Mouse (Mus musculus): ENCODE data around the gene Hsd17b2.
"Not testable (repeated sequence)": the region's sequence is repeated elsewhere in the genome, so short reads cannot be mapped to it uniquely, and the experiment has no call there.

Hsd17b2 gene

DNA sequence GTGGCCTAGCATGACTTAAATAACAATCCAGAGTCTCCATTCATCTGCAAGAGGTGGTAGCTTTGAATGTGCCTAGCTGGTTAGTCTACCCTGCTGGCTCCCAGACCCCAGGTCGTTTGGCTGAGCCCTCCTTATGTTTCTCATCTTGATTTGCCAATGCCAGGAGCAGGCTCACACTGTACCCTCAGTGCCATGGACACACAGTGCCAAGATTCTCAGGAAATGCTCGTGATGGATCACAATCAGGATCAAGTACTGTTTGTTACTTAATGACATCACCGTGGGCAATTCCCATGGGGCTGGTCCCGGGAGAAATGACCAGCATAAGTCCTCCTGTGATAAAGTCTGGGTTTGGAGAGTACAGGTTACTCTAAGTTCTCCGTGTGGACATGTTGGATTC is 14.2 kb downstream of the Hsd17b2 start:
- DNase-seq = no peak

DNA sequence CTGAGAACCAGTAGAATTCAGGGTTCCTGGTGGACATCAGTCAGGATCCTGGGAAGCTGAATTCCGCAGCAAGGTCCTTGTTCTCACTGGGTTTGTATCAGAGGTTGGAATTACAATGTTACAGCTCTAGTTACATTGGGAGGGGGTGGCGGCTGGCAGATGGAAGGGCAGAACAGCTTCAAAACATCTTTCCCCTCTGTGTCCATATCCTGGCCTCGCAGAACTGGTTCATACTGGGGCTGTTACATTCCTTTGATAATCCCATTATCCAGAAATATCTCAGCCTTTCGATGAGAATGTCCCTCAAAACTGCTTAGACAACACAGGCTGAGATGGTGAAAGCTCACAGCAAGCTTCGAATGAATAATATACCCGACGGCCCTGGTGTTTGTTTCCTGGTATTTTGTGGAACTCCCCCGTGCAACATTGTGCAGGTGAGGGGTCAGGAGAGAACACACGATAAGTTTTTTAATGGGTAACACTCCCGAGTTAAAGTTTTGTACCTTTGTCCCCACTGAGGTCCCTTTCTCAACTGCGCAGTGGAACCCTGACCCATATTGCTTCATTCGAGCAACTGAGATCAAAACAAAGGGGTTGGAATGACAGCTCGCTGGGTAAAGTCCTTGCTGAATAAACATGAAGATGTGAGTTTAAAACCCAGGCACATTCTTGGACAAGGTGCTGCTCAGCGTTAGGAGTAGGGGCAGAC is 16.6 kb downstream of the Hsd17b2 start:
- DNase-seq = no peak

DNA sequence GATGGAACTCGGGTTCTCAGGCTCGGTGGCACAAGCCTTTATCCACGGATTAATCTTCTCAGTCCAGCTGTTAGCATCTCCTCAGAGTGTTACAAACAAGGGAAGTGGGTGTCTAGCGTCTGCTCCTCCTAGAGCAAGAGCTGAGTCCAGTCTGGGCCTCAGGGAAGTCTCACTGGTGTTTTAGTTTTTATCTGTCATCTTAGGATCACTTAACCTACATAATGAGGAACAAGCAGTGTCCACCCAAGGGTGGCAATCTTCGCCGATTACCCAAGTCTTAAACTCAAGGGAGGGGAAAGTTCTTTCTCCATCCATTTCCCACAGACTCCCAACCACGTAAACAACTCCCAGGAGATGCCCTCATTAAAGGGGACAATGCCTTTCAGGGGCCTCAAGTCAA is 24.8 kb downstream of the Hsd17b2 start:
- no peak for DNase-seq

DNA sequence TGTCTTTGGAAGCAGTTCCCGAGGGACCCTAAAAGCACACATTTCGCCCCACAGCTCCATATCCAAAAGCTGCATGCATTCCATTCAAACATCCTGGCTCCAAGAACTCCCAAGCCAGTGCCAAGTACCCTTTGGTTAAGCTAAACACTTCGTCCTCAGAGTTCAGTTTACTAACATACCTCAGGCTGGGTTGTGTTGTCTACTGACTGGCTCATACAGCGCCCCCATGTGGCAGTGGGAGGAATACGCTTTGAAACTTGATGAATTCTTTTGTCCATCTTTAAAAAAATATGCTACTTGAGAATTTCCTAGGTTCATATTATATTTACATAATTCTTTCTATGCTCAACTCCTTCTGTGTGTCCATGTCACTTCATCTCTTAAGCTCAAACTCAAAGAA is 25.9 kb downstream of the Hsd17b2 start:
- DNase-seq = no peak

DNA sequence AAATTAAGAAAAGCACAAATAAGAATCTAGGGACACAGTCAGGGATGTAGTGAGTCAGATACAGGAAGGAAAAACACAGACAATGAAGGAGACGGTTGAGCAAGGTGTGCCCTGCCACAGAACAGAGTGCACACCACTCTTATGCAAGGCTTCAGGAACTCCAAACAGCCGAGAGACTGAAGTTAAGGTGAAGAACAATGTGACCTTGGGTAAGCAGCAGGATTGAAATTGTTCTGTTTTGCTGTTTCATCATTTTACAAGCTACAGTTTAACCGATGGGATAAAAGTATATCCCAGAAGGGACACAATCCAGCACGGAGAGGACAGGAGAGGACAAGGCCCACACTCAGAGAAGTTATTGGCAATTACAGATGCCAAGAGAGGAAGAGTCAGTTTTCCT is 26.5 kb downstream of the Hsd17b2 start:
- no peak for DNase-seq

DNA sequence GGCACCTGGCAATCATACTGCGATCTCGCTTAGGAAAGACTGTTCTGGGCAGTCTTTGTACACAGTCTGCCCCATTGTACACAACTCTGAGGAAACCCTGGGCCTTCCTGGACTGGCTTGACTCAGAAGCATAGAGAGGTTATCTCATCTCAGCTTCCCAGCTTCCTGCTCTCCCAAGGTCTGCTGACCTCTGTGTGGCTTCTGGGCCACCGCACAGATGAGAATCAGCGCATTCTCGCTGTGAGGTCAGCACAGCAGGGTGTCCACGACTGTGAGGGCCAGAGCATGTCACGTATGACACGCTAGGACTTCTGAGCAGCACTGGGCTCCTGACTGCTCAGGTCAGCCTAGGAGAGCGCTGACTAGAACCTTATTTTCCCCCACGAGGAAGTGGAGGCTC is 29.3 kb downstream of the Hsd17b2 start:
- DNase-seq = no peak

DNA sequence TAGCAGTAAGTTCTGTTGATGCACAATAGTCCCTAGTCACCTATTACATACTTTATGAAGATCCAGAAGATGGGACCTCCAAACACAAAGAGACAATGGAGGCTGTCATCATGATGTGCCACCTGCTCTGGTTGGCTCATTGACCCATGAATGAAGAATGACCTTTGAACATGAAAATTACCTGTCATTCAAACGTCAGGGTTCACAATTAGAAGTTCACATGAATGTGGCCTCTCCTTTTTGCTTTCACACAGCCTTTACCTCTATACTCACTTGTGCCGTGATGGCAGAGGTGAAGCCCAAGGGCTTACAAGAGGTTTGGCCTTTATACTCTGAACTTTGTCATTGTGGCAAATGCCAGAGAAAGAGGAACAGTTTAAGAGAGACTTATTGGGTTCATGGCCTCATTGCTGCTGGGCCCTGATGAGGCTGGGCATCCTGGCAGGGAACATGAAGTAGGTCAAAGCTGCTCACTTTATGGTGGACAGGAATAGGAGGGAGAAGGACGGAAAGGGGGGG is 35.0 kb downstream of the Hsd17b2 start:
- no peak for DNase-seq

DNA sequence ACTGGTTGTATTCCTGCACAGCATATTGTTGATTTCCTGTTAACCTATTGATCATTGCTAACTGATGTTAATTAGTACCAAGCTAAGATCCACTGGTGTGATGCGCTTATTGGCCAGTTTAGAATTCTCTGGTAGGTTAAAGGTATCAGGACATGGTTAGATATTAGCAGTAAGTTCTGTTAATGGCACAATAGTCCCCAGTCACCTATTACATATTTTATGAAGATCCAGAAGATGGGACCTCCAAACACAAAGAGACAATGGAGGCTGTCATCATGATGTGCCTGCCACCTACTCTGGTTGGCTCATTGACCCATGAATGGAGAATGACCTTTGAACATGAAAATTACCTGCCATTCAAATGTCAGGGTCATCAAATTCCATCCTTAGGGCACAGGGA is 36.5 kb downstream of the Hsd17b2 start:
- not testable (repeated sequence) for DNase-seq

DNA sequence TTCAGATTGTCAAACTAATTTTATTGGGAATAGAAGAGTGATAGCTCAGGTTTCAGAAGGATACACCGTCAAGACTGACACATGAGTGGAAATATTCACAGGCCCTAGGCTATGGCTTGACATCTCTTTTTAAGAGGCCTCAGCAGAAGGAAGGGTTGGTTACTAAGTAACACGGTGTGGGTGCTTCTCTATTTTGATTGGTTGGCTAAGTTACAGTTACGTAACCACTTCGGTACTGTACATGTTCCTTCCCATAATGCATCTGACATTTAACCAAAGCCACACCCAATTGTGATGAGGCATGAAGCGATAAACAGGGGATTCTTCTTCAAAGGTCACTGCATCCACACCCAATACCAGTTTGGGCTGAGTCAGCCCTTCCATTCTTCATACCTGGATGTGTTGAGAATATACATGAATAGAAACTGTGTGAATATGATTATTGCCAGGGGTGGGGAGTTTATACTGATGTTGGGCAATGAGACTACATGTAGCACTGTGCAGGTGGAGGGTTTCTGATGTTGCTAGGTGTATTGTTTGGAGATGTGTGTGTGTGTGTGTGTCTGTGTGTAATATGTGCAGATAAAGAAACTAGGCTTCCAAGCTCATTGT is 38.8 kb downstream of the Hsd17b2 start:
- no peak for DNase-seq

DNA sequence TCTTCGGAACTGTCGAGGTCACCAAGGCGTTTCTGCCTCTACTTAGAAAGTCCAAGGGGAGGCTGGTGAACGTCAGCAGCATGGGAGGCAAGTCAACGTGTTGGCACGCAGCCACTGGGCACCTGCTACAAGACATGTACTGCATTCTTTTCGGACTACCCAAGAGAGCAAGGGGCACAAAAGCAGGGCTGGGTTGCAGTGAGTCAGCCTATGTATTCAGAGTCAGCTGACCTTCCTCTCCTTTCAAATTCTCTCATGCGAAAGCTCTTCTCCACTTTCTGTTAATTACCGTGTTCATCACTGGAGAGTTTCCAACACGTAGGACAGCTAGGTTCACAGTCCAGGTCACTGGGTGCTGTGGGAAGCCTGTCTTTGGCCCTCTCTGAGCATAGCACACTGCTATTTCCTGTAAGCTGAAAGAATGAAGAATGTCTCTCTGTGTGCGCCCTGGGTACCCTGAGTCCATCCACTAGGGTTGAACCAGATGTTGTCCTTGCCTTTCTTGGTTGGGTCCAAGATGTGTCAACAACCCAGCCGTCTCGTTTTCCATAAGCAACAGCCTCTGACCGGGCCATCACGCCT is 40.8 kb downstream of the Hsd17b2 start:
- no peak for DNase-seq

DNA sequence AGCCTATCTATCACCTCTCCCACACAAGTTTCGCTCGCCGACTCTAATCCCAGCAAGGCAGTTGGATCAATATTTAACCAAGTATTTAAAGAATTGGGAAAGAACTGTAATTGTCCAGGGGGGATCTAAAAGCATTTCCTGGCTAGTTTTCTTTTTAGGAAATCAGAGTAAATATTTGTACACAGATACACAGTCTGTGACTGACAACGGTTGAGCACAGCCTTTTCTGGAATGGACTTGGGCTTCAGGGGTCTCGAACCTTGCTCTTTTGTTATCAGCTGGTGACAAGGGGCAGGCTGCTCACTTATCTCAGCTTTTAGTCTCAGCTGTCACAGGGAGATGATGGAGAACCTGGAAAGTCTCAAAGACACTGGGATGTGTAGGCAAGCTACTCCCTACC is 44.9 kb downstream of the Hsd17b2 start:
- no peak for DNase-seq

DNA sequence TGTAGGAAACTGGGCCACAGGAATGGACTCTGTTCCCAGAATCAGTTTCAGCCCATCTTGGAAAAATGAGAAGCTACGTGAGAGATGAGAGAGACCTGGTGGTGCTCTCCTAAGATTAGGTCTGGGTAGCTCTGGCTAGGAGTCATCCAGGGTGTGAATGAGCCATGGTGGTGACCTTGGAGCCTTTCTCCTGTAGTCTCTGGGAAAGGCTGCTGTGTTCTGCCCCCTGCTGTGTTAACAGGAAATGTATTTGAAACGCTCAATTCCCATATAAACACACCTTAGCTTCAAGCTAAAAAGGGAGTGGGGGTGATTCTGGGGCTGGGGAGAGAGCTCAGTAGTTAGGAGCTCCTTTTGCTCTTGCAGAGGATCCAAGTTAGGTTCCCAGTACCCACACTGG is 45.7 kb downstream of the Hsd17b2 start:
- no peak for DNase-seq

DNA sequence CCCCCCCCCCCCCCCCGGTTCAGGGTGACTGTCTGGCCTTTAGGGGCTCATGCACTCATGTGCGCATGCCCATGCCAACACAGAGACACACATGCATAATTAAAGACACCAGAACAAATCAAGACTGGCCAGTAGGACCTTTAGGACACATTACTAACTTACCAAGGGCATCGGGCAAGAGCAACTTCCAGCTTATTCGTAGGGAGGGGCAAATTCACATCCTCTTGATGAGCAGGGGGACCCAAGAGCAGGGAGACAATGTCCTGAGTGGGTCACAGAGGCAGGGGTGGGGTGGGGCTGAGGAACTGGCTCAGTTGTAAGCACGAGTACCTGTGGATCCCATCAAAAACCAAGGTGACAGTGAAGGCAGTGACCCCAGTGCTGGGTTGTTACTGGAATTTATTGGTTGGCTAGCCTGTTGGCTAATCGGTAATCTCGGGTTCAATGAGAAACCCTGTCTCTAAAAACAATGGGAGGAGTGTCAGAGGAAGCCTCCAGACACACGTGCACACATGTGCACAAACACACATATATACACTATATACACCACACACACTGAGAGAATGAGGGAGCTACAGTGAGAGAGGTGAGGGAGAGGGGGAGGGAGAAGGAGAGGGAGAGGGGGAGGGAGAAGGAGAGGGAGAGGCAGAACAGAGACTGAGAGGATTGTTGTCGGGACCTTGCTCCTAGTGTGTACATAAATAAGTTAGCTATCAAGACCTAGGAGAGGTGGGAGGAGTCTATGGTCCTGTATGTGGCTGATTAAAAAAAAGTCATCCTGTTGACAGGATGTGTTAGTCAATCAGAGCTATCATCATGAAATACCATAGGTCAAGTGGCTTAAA is 46.4 kb downstream of the Hsd17b2 start:
- DNase-seq = no peak

DNA sequence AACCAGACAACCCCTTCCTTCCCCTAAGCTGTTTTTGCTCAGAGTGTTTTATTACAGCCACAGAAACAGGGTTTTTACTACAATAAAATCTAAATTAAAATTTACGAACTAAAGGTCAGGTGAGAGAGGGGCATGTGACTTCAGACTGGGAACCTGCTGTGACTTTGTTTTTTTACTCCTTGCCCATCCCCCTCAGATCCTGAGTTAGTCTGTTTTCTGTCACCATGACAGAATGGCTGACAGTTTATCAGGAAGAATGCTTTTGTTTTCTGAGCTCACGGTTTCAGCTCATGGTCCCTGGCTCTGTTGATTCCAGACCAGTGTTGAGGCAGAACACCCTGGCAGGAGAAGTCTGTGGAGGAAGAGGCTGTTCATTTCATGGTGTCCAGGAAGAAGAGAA is 47.7 kb downstream of the Hsd17b2 start:
- no peak for DNase-seq

DNA sequence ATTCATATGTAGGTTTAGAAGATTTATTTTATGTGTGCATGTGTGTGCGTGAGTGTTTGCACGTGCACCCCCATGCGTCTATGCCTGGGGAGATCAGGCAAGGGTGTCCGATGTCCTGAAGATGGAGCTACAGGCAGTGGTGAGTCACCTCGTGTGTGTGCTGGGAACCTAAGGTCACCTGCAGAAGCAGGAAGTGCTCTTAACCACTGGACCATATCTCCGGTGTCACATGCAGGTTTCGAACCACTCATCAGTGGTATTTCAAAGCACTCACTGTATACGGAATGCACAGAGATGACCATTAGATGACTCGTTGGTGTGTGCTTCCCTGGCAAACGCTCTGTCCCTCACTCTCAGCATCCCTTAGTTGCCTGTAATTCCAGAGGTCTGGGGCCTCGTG is 56.2 kb downstream of the Hsd17b2 start:
- no peak for DNase-seq

DNA sequence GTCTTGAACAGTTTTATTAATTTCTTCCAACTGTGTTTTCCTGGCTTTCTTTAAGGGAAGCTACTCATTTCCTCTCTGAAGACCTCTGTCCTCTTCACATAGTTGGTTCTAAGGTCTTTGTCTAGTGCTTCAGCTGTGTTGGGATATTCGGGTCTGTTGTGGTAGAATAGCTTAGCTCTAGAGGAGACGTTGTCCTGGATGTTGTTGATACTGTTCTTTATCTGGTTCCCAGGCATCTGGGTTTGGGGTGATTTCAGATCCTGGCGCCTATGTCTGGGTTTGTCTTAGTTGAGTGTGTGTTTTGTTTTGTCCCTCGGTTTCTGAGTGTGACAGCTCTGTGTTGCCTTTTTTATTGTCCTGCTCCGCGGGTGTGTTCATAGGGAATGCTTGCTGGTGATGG is 61.1 kb downstream of the Hsd17b2 start:
- no peak for DNase-seq

DNA sequence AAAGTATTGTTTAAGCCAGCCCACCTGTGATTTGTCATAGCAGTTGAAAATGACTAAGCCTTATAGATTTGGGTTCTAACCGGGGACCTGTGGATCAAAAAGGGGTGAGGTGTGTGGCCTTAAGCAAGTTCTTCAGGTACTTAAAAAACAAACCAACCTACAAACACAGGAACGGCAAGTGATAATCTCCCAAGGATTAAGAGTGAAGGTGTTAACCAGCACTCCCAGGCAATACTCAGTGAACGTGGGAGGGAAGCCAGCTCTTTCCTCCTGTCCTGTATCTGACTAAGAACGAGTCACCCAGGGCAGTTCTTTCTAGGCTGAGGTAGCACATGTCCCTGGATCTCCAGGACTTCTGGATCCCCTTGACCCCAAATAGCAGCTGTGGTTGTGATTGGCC is 62.9 kb downstream of the Hsd17b2 start:
- DNase-seq = no peak

DNA sequence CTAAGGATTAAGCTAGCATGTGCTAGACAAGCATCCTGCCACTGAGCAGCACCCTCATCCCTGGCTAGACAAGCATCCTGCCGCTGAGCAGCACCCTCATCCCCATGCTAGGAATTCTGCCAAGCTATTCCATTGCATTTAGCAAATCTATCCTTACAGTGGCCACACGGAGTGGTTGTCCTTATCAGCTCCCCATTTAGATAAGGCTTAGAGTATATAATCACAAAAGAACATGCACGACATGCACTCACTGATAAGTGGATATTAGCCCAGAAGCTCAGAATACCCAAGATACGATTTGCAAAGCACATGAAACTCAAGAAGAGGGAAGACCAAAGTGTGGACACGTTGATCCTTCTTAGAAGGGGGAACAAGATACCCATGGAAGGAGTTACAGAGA is 64.2 kb downstream of the Hsd17b2 start:
- no peak for DNase-seq

DNA sequence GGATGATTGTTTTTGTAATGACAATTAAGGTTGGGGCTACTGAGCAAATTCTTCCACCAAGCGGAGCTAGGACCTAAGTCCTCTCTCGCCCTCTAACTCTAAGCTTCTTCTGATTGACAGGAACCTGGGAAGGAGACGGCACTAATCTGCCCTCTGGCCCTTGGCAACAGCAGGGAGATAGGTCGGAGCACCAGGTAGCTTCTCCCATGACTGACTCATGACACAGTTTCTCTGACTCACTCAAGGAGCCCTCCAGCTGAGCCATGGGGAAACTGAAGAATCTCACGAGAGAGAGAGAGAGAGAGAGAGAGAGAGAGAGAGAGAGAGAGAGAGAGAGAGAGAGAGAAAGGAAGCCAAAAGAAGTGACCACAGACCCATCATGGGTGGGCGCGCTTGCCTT is 67.3 kb downstream of the Hsd17b2 start:
- DNase-seq = no peak

DNA sequence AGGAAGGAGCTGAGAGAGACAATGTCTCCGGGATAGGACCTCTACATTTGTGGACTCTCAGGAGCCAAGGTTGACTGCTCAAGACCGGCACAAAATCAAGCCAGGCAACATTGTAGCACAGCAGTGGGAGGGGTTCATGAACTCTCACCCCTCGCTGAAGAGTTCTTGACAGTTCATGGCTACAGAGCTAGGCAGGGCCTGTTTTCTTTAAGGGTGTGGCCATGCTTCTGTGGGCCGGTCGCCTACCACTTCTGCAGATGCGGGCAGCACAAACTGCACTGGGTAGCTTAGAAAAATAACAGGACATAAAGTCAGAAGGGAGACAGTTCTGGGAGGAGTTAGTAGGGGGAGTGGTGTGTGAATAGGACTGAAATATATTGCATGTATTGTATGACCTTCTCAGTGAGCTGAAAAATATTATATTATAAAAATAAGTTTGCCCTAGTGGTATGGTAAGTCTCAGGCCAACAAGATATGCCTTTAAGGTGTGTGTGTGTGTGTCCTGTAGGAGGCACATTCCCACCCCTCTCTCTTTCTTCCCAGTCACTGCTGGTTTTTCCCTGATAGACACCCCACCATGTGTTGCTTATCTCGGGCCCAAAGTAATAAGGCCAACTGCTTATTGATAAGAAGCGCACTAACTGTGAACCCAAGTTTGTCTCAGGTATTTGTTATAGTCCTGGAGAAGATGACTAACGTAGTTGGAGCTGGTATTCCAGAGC is 69.6 kb downstream of the Hsd17b2 start:
- no peak for DNase-seq

DNA sequence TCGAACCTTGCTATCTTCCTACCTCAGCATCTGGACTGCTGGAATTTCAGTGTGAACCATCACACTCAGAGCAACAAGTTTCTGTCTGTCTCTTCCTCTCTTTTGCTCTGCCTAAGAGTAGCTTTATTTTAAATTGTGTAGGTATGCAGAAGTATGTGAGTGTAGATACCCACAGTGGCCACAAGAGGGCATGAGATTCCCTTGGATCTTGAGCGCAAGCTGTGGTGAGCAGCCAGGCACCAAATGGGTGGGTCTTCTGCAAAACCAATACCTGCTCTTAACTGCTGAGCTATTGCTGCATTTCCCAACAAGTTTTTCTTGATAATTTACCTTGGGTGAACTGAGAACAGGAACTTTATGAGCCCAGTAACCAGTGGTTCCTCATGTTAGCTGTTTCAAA is 70.4 kb downstream of the Hsd17b2 start:
- peak in 1 of 2 experiments; percentile 41 for DNase-seq

DNA sequence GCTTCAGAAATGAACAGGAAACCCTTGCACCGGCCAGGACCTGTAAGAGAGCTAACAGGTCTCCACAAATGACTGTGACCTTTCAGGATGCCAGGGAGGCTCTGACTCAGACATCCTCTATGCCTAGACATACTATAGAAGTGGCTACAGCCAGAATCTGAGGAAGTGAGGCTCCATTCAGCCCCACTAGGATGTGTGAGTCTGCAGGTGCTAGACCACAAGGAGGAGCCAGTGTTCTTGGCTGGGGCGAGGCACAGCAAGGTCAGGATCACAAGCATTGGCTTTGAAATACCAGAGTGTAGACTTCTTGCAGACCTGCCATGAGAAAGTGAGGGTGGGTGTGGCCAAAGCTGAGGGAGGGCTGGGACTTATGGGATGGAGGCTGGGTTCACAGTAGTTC is 70.9 kb downstream of the Hsd17b2 start:
- DNase-seq = no peak

DNA sequence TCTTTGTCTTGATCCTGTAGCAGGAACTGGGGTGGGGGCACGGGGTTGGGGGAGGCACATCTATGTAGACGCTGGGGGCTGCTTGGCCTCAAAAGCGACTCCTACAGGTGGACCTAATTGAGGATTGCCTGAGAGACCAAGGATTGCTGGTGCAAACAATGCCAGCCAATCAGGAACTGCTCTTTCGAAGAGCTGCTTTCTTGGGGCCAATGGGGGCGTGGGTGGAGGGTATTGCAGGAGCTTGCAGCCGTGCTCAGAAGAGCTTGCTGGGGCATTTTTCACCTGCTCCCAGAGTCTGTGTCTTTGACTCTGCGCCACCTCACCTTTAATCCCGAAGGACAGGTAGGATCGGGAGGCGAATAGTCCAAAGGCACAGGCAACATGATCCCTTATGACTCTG is 73.9 kb downstream of the Hsd17b2 start:
- DNase-seq = no peak
